Mouse (Mus musculus) mature B cell (primary cell): ENCODE measurements around the gene Zcchc24.

Experiments
- in situ Hi-C: fragments of 300-500 bp; cut with MboI; formaldehyde crosslinking; loops from 2 replicates; pipeline ENCODE4 v1.14.3; 2019

Gene Zcchc24

DNA sequence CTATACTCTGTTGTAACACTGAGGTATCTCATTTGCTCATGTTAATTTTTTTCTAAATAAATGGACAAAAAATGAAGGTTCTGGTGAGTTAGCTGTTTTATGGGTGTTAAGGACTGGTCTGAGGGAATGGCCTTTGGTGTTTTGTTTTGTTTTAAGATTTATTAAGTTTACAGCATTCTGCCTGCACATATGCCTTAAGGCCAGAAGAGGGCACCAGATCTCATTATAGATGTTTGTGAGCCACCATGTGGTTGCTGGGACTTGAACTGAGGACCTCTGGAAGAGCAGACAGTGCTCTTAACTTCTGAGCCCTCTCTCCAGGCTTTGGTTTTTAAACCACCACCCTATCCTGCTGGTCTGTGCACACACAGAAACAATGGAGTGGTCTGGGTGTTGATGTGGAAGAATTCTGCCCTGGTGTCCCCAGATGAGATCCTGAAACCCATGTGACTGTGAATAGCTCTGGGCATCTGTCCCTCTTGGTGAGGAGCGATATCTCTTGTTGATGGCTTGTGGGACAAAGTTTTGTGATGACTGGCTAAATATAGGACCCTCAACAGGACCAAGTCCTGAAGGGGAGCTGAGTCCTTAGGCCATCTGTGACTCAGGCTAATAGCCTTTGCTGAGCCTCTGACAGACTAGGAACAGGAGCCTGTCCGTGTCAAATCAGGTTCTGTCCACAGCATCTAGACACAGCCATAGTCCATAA lies 102.0 kb downstream of the Zcchc24 start:
- in situ Hi-C loops, result no loop called here

GRCm38 (mm10) chr14:25665314-25665970 lies 103.4 kb downstream of the Zcchc24 start:
- in situ Hi-C loops, result no loop called here

GRCm38 (mm10) chr14:25664310-25664695 lies 104.5 kb downstream of the Zcchc24 start:
- in situ Hi-C loops, result no loop called here

- in situ Hi-C loops, result no loop called here
Observed at GRCm38 (mm10) chr14:25663649-25664309, 105.1 kb downstream of the Zcchc24 start.
